Mouse (Mus musculus): ENCODE measurements at regions not wholly inside any gene's neighbourhood (a gene's known extent, or its start where the extent isn't known, plus 50 kb on each side); places are given as distances from the start of the nearest gene placed in this dataset.

DNA sequence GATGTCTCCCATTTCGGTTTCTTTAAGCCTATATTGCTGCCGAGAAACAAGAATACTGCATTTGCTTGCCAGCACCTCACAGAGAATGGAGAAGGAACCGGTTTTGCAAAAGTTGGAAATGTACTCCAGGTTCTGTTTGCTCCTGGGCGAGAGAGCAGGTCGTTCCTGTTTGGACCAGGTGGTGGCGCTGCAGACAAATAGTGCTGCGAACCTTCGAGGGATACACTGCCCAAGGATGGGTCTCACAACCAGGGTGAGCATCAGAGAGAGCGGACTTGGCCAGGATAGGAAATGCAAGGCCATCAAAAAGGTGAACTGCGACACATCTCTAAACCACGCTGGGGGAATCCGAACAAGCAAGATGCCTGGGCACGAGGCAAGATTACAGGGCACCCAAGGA lies 54.0 kb upstream of the Ets2 start:
- Histone ChIP-seq H3K27ac (ENCODE audit: insufficient read depth, low read length) (no peak overlapping the region), H3K4me3 (ENCODE audit: insufficient read depth, low read length) (no peak overlapping the region), H3K4me1 (ENCODE audit: control insufficient read depth, insufficient read depth, low read length) (peaks cover 2% of the 10 kb centered on the region)
- TF ChIP-seq POLR2A (IDR thresholded peaks at IDR 0.05; ENCODE audit: extremely low read depth, insufficient read depth, low read length) (no peak), CTCF (IDR thresholded peaks at IDR 0.05; ENCODE audit: extremely low read depth, insufficient read depth, low read length) (peak; percentile 89)

DNA sequence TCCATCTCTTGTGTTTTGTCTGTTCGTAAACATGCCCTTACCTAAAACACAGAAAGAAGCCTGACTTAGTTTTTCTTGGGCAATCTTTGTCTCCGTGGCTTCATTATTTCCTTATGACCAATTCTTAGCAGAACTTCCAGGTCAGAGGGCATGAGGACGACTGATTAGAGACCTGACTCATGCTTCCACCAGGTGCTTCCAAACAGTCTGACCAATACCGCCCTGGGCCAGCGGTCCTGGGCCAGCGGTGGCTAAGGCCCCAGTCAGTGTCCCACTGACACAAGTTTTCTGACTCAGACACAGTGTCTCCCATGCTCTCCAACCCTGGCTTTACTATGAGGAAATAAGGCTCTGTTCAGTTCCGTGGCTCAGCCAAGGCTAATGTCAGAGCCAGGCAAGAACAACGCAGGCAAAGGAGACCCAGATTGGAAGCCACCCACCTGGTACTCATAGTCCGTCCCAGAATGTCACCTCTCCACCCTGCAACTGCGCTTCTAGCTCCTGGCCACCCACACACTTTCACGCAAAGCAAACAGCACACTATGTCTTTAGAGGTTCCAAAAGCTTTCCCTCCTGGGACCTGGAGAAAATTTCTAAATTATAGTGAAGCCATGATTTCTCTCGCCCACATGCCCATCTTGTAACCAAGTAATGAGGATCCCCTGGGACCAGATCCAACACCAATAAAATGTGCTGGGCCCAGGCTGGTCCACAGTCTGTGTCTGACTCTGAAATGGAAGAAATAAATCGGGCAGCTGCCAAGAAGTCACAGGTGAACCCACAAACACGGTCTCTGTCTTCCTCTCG lies 56.6 kb upstream of the Erg start:
- Histone ChIP-seq H3K4me3 (ENCODE audit: insufficient read depth, low read length) (no peak overlapping the region), H3K27ac (ENCODE audit: insufficient read depth, low read length) (no peak overlapping the region), H3K4me1 (ENCODE audit: control insufficient read depth, insufficient read depth, low read length) (peaks cover 2% of the 10 kb centered on the region)
- TF ChIP-seq CTCF (IDR thresholded peaks at IDR 0.05; ENCODE audit: extremely low read depth, insufficient read depth, low read length) (no peak), POLR2A (IDR thresholded peaks at IDR 0.05; ENCODE audit: extremely low read depth, insufficient read depth, low read length) (no peak)

DNA sequence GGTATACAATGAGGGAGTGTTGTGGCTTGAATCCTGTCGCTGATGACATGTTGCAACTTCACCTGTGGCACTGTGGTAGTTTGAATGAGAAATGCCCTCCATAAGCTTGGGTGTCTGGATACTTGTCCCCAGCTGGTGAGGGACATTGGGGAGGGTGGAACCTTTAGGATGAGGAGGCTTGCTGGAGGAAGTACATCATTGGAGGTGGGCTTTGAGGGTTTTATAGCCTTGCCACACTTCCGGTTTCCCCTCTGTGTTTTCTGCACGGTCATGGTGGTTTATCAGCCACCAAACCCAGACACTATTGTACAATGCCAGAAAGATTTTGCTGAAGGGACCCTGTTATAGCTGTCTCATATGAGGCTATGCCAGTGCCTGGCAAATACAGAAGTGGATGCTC lies 54.3 kb upstream of the Erg start:
- peaks cover 2% of the 10 kb centered on the region for H3K4me1 ChIP-seq (ENCODE audit: control insufficient read depth, insufficient read depth, low read length)
- no peak overlapping the region for H3K27ac ChIP-seq (ENCODE audit: insufficient read depth, low read length)
- TF ChIP-seq CTCF (IDR thresholded peaks at IDR 0.05; ENCODE audit: extremely low read depth, insufficient read depth, low read length) = no peak
- H3K4me3 ChIP-seq (ENCODE audit: insufficient read depth, low read length) = no peak overlapping the region

DNA sequence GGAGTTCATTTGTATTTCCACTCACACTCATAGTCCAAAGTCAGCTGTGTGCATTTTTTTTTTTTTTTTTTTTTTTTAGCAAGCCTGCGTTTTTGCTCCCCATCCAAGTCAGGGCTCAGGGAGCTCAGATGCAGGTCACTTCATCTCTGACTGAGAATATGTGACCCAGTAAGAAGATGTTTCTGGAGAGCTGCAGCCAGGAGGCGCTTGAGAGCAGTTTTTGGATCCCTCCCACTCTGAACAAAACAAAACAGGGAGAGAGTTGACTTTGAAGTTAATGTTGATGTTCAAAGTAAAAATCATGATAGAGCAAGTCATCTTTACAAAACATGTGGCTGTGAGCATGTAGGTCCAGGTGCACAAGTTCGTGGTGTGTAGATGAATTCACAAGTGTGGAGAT lies 53.3 kb upstream of the Erg start:
- Histone ChIP-seq H3K4me1 (ENCODE audit: control insufficient read depth, insufficient read depth, low read length) (peaks cover 2% of the 10 kb centered on the region), H3K4me3 (ENCODE audit: insufficient read depth, low read length) (no peak overlapping the region), H3K27ac (ENCODE audit: insufficient read depth, low read length) (no peak overlapping the region)
- TF ChIP-seq CTCF (IDR thresholded peaks at IDR 0.05; ENCODE audit: extremely low read depth, insufficient read depth, low read length) = no peak
- no peak for TF ChIP-seq POLR2A (IDR thresholded peaks at IDR 0.05; ENCODE audit: extremely low read depth, insufficient read depth, low read length)

DNA sequence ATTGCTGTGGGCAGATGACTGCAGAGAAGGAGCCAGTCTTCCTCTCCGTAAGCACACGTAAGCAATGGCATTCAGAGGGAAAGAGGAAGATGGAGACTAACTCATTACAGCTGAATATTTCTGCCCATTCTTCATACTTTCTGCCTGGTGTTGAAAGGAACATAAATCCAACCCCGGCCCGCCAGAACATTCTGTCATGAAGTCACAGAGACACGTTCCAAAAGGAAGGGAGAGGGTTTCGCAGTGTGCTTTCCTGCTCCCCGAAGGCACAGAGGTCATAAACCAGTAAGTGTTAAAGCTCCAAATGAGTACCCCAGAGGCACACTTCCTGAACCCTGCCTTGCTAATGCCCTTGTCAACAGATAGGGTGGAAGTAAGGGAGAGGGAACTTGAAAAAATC lies 51.5 kb upstream of the Erg start:
- TF ChIP-seq POLR2A (IDR thresholded peaks at IDR 0.05; ENCODE audit: extremely low read depth, insufficient read depth, low read length) (no peak), CTCF (IDR thresholded peaks at IDR 0.05; ENCODE audit: extremely low read depth, insufficient read depth, low read length) (no peak)
- Histone ChIP-seq H3K4me1 (ENCODE audit: control insufficient read depth, insufficient read depth, low read length) (no peaks in the 10 kb centered on the region; the same call in 1 of the 2 replicates), H3K4me3 (ENCODE audit: insufficient read depth, low read length) (no peak overlapping the region), H3K27ac (ENCODE audit: insufficient read depth, low read length) (no peak overlapping the region)

DNA sequence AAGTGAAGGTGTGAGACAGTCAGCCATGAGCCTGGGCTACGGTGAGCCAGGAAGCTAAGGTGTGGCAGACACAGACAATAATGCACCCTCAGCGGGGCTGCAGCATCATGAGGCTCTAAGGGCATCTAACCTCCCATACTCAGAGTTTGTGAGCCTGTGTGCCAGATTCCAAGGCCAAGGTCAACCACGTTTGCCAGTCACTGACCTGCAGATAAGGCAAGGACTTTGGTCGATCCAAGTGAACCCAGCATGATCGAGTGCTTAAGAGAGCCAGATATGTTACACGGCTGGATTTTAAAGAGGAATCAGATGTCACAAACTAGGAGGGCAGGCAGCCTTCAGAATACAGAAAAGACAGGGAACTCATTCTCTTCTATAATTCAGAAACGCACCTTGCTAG lies 50.2 kb upstream of the Erg start:
- H3K4me3 ChIP-seq (ENCODE audit: insufficient read depth, low read length) = no peak overlapping the region
- no peaks in the 10 kb centered on the region for H3K4me1 ChIP-seq (ENCODE audit: control insufficient read depth, insufficient read depth, low read length)
- no peak for TF ChIP-seq CTCF (IDR thresholded peaks at IDR 0.05; ENCODE audit: extremely low read depth, insufficient read depth, low read length)
- H3K27ac ChIP-seq (ENCODE audit: insufficient read depth, low read length) = no peak overlapping the region

Measured in cortical plate, adult 2 months (tissue).